Mouse (Mus musculus) neural tube, embryonic 12.5 days (tissue): Measurements from ENCODE around the gene Psma5. TPM values are rescaled to one million over a fixed set of nuclear protein-coding genes. Genes with fewer than 3 reads are reported as not detected.

ENCODE experiments used
- ATAC-seq: fragments of 200-750 bp; cut with Nextera tagmentation; 2 replicates; pipeline ENCODE4 v1.8.0; 2017; ENCODE audit warnings: low read depth, mild to moderate bottlenecking, moderate TSS enrichment, moderate library complexity; ENCODE audit not compliant: low FRiP score
- H3K27ac ChIP-seq: fragments of 300-500 bp; sonication (generic); 2 replicates; pipeline ENCODE4 v1.5.1; 2016
- H3K27me3 ChIP-seq: fragments of 300-500 bp; sonication (generic); replicated peaks from 2 replicates; pipeline ENCODE4 v1.6.1; 2016; ENCODE audit warnings: mild to moderate bottlenecking
- H3K36me3 ChIP-seq: fragments of 300-500 bp; sonication (generic); 2 replicates; pipeline ENCODE4 v1.6.1; 2016; ENCODE audit warnings: mild to moderate bottlenecking
- H3K4me1 ChIP-seq: fragments of 300-500 bp; sonication (generic); 2 replicates; pipeline ENCODE4 v1.6.1; 2016
- H3K4me2 ChIP-seq: fragments of 300-500 bp; sonication (generic); replicated peaks from 2 replicates; pipeline ENCODE4 v1.6.1; 2016; ENCODE audit warnings: mild to moderate bottlenecking
- H3K4me3 ChIP-seq: fragments of 300-500 bp; sonication (generic); 2 replicates; pipeline ENCODE4 v1.5.1; 2016
- H3K9ac ChIP-seq: fragments of 300-500 bp; sonication (generic); 2 replicates; pipeline ENCODE4 v1.6.1; 2016; ENCODE audit warnings: mild to moderate bottlenecking
- H3K9me3 ChIP-seq: fragments of 300-500 bp; sonication (generic); 2 replicates; pipeline ENCODE4 v1.6.1; 2016; ENCODE audit warnings: mild to moderate bottlenecking
- WGBS: fragments of 180-500 bp; shearing (Covaris S2); methylation state at CpG from one replicate; pipeline ENCODE4 v1.1.7; 2016; 5-methylcytosine and 5-hydroxymethylcytosine counted together
- polyA plus RNA-seq: library from polyadenylated mRNA; unstranded; fragments of >200 nt; fragmentation: Nextera tagmentation; extraction: Ambion mirVana; gene quantifications from 2 replicates; pipeline ENCODE4 v1.2.1, GENCODE M21; 2016

Psma5 gene
- polyA plus RNA-seq, 1 experiment from 2014 or later: 217 TPM

DNA sequence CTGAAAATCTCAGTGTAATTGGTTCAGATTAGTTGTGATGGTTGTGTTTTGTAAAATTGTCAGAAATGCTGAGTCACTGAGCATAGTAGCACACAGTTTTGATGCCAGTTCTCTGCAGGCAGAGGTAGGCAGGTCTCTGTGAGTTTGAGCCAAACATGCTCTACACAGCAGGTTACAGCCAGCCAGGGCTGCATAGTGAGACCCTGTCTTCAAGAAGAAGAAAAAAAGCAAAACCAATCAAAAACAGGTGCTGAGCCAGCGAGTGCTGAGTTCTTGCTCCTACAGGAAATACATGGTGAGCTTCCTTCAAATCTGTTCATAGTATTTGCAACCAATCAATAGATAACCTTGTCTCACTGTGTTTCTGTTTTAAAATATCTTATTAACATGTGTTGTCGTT, 61.8 kb downstream of the Psma5 start:
- Histone ChIP-seq H3K4me2 (no peak overlapping the region), H3K9ac (no peak overlapping the region), H3K27ac (no peak overlapping the region), H3K4me1 (no peaks in the 10 kb centered on the region), H3K27me3 (no peaks in the 10 kb centered on the region), H3K9me3 (no peaks in the 10 kb centered on the region), H3K36me3 (0 out of 2 replicates have a peak, but pooled peaks cover 3% of the 10 kb centered on the region), H3K4me3 (no peak overlapping the region)
- no peak for ATAC-seq
- WGBS: 62% methylated on average over 2 of the region's 2 CpGs

- WGBS: 67% methylated on average over 4 of the region's 4 CpGs
- Histone ChIP-seq H3K4me1 (no peaks in the 10 kb centered on the region), H3K9me3 (no peaks in the 10 kb centered on the region), H3K27me3 (no peaks in the 10 kb centered on the region), H3K36me3 (peaks cover 17% of the 10 kb centered on the region; the same call in 1 of the 2 replicates), H3K4me3 (no peak overlapping the region), H3K27ac (no peak overlapping the region), H3K9ac (no peak overlapping the region), H3K4me2 (no peak overlapping the region)
- no peak for ATAC-seq
Observed at GRCm38 (mm10) chr3:108321671-108322070, 64.9 kb downstream of the Psma5 start.

DNA sequence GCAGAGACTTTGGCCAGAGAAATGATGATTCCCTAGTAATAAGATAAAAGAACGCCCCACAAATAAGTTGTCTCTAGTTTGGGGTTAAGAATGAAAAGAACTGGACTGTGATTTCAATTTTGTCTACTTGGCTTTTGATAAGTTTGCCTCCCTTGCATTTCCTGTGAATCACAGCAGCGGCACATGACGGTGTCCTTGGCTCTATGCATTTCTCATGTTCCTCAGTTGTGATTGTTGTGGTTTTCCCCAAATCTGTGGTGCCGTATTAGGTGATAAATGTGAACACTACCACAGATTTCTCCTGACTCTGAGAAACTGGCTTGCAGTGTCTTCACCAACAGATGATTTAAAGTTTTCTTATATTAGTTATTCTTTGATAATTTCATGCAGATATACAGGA, 65.4 kb downstream of the Psma5 start:
- H3K27ac ChIP-seq: no peak overlapping the region
- ATAC-seq: no peak
- no peak overlapping the region for H3K4me3 ChIP-seq
- peaks cover 21% of the 10 kb centered on the region; the same call in 1 of the 2 replicates for H3K36me3 ChIP-seq
- no peaks in the 10 kb centered on the region for H3K9me3 ChIP-seq
- no peaks in the 10 kb centered on the region for H3K4me1 ChIP-seq
- H3K27me3 ChIP-seq: no peaks in the 10 kb centered on the region
- no peak overlapping the region for H3K9ac ChIP-seq
- 93% methylated on average over 4 of the region's 4 CpGs for WGBS
- no peak overlapping the region for H3K4me2 ChIP-seq

DNA sequence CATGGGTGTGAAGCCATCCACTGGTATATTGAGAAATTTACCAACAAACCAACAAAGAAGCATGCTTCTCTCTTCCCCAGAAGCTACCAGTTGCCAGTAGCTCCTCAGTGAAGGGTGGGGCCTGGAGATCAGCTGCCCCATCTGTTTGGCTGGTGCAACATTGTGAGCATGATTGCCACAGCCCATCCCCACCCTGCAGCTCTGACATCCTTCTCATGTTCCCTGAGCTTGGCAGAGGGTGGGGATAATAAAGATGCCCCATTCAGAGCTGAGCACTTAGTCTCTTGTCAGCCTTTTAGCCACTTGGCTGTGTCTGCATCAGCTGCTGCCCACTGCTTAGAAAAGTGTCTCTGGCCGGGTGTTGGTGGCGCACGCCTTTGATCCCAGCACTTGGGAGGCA, 66.2 kb downstream of the Psma5 start:
- H3K27me3 ChIP-seq: no peaks in the 10 kb centered on the region
- H3K4me1 ChIP-seq: no peaks in the 10 kb centered on the region
- H3K27ac ChIP-seq: no peak overlapping the region
- H3K36me3 ChIP-seq: peaks cover 30% of the 10 kb centered on the region
- H3K9ac ChIP-seq: no peak overlapping the region
- H3K4me3 ChIP-seq: no peak overlapping the region
- no peaks in the 10 kb centered on the region for H3K9me3 ChIP-seq
- WGBS: 73% methylated on average over 3 of the region's 3 CpGs
- no peak overlapping the region for H3K4me2 ChIP-seq
- ATAC-seq: no peak

DNA sequence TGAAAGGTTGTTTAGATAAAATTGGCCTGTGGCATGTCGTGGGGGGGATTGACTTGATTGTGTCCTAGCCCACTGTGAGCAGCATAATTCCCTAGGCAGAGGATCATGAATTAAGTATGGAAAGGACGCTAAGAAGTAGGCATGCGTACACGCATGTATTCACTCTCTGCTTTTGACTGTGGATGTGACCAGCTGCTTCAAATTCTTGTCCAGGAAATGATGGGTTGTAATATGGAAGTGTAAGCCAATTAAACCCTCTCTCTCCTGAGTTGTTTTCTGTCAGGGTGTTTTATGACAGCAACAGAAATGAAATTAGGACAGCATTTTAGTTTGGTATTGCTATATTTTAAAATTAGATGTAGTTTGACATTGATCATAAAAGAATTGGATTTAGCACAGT, 68.1 kb downstream of the Psma5 start:
- Histone ChIP-seq H3K4me2 (no peak overlapping the region), H3K4me1 (no peaks in the 10 kb centered on the region), H3K27me3 (no peaks in the 10 kb centered on the region), H3K4me3 (no peak overlapping the region), H3K9ac (no peak overlapping the region), H3K36me3 (peaks cover 45% of the 10 kb centered on the region), H3K9me3 (no peaks in the 10 kb centered on the region), H3K27ac (no peak overlapping the region)
- 92% methylated on average over 4 of the region's 4 CpGs for WGBS
- ATAC-seq: no peak

- no peak for ATAC-seq
- Histone ChIP-seq H3K27me3 (no peaks in the 10 kb centered on the region), H3K9me3 (no peaks in the 10 kb centered on the region), H3K9ac (no peak overlapping the region), H3K4me3 (no peak overlapping the region), H3K27ac (no peak overlapping the region), H3K4me1 (no peaks in the 10 kb centered on the region), H3K4me2 (no peak overlapping the region), H3K36me3 (peaks cover 50% of the 10 kb centered on the region)
- 95% methylated on average over 9 of the region's 9 CpGs for WGBS
Observed at GRCm38 (mm10) chr3:108325521-108325920, 68.8 kb downstream of the Psma5 start.

- Histone ChIP-seq H3K27me3 (no peaks in the 10 kb centered on the region), H3K4me2 (no peak overlapping the region), H3K9ac (no peak overlapping the region), H3K27ac (no peak overlapping the region), H3K9me3 (no peaks in the 10 kb centered on the region), H3K36me3 (peaks cover 67% of the 10 kb centered on the region), H3K4me3 (no peak overlapping the region), H3K4me1 (no peaks in the 10 kb centered on the region)
- no peak for ATAC-seq
- WGBS: 96% methylated on average over 8 of the region's 8 CpGs
Observed at GRCm38 (mm10) chr3:108327275-108327674, 70.5 kb downstream of the Psma5 start.

GRCm38 (mm10) chr3:108327916-108328315, 71.2 kb downstream of the Psma5 start:
- Histone ChIP-seq H3K36me3 (peaks cover 72% of the 10 kb centered on the region), H3K4me1 (no peaks in the 10 kb centered on the region), H3K27me3 (no peaks in the 10 kb centered on the region), H3K27ac (no peak overlapping the region), H3K9me3 (no peaks in the 10 kb centered on the region), H3K4me3 (no peak overlapping the region), H3K4me2 (no peak overlapping the region), H3K9ac (no peak overlapping the region)
- no peak for ATAC-seq
- WGBS: 78% methylated on average over 3 of the region's 3 CpGs

- Histone ChIP-seq H3K36me3 (peaks cover 77% of the 10 kb centered on the region), H3K9ac (no peak overlapping the region), H3K9me3 (no peaks in the 10 kb centered on the region), H3K27ac (no peak overlapping the region), H3K4me1 (no peaks in the 10 kb centered on the region), H3K4me2 (no peak overlapping the region), H3K27me3 (no peaks in the 10 kb centered on the region), H3K4me3 (no peak overlapping the region)
- no peak for ATAC-seq
- WGBS: 65% methylated on average over 9 of the region's 9 CpGs
Observed at GRCm38 (mm10) chr3:108328441-108328841, 71.7 kb downstream of the Psma5 start.

Other genes starting within 250 kb of the Psma5 start
- 24.1 and 24.8 TPM in 2 replicates for gene Gstm1, start 239.0 kb upstream of the Psma5 start, polyA plus RNA-seq
- gene Gstm4, start 212.0 kb upstream of the Psma5 start, polyA plus RNA-seq: 11.6 and 14.5 TPM in 2 replicates
- gene Ampd2, start 170.3 kb upstream of the Psma5 start, polyA plus RNA-seq: 47.7 and 51.2 TPM in 2 replicates
- 0.43 and 0.57 TPM in 2 replicates for gene Gnat2, start 164.1 kb upstream of the Psma5 start, polyA plus RNA-seq
- 174 and 189 TPM in 2 replicates for gene Gnai3, start 110.8 kb upstream of the Psma5 start, polyA plus RNA-seq
- gene Gpr61, start 102.0 kb upstream of the Psma5 start, polyA plus RNA-seq: 1.8 and 2.0 TPM in 2 replicates
- 17.7 and 20.0 TPM in 2 replicates for gene Amigo1, start 70.6 kb upstream of the Psma5 start, polyA plus RNA-seq
- gene Cyb561d1, start 55.7 kb upstream of the Psma5 start, polyA plus RNA-seq: 5.0 and 6.0 TPM in 2 replicates
- 28.8 and 30.4 TPM in 2 replicates for gene Atxn7l2, start 46.0 kb upstream of the Psma5 start, polyA plus RNA-seq
- gene Sypl2, start 30.3 kb upstream of the Psma5 start, polyA plus RNA-seq: 0.47 TPM in 2 replicates
- gene Sort1, start 27.2 kb downstream of the Psma5 start, polyA plus RNA-seq: 29.0 and 32.7 TPM in 2 replicates
- gene Mybphl, start 108.0 kb downstream of the Psma5 start, polyA plus RNA-seq: 0.25 and 0.26 TPM in 2 replicates
- 35.7 and 37.1 TPM in 2 replicates for gene Psrc1, start 126.9 kb downstream of the Psma5 start, polyA plus RNA-seq
- gene Celsr2, start 158.6 kb downstream of the Psma5 start, polyA plus RNA-seq: 71.4 and 71.5 TPM in 2 replicates
- gene Sars, start 188.3 kb downstream of the Psma5 start, polyA plus RNA-seq: 212 and 213 TPM in 2 replicates